Mouse (Mus musculus) embryo, embryonic 11.5 days (tissue): Measurements from ENCODE around the gene Des.
A peak's percentile ranks its signal among the peaks of the same experiment; 100 is the strongest.

Experiments used
- DNase-seq: peaks from one replicate; pipeline ENCODE4 v3.0.0-alpha.2; 2012; ENCODE audit warnings: low read depth, low spot score

The Des gene

DNA sequence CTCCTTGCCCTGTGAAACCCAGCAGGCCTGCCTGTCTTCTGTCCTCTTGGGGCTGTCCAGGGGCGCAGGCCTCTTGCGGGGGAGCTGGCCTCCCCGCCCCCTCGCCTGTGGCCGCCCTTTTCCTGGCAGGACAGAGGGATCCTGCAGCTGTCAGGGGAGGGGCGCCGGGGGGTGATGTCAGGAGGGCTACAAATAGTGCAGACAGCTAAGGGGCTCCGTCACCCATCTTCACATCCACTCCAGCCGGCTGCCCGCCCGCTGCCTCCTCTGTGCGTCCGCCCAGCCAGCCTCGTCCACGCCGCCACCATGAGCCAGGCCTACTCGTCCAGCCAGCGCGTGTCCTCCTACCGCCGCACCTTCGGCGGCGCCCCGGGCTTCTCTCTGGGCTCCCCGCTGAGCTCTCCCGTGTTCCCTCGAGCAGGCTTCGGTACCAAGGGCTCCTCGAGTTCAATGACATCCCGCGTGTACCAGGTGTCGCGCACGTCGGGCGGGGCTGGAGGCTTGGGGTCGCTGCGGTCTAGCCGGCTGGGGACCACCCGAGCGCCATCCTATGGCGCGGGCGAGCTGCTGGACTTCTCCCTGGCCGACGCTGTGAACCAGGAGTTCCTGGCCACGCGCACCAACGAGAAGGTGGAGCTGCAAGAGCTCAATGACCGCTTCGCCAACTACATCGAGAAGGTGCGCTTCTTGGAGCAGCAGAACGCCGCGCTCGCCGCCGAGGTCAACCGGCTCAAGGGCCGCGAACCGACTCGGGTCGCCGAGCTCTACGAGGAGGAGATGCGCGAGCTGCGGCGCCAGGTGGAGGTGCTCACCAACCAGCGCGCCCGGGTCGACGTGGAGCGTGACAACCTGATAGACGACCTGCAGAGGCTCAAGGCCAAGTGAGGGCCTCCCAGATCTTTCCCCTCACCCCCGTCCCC is at the start of gene Des:
Gene Des, plus strand, starts transcription at position 218 of the 920 bp plus-strand sequence.
- DNase-seq: no peak

DNA sequence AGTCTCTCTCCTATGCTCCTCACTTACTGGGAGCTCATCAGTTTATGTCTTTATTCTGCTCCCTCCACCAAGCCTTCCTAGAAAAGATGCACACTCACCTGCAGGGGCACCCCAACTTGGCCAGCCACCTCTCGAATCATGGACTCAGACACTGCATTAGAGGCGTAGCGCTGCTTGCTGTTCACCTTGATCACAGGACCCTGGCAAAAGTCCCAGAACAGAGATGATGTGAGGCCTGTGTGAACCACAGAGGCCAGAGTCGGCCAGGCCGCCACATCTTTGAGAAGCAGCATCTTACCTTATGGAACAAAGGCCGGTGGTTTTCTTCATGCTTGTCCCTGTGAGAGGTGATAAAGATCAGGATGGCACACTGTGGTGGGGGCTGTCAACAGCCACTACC is 48.4 kb upstream of the Des start:
- DNase-seq: no peak

DNA sequence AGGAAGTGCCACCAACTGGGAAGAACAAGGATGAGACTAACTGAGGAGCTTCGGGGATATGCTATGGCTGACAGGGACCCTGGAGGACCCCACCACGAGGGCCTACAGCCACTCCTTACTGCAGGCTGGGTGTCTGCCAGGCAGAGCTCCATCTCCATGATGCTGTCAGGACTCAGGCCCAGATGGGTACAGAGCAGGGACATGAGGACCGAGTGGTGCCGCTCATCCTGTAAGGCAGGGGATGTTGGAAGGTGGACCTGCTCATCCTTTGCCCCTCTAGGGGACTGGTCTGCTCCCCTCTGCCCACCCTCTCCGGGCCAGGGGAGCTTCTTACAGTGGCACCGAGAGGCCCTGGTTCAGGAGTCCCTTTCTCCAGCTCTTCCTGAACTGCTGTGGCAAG is 45.1 kb upstream of the Des start:
- DNase-seq: no peak

DNA sequence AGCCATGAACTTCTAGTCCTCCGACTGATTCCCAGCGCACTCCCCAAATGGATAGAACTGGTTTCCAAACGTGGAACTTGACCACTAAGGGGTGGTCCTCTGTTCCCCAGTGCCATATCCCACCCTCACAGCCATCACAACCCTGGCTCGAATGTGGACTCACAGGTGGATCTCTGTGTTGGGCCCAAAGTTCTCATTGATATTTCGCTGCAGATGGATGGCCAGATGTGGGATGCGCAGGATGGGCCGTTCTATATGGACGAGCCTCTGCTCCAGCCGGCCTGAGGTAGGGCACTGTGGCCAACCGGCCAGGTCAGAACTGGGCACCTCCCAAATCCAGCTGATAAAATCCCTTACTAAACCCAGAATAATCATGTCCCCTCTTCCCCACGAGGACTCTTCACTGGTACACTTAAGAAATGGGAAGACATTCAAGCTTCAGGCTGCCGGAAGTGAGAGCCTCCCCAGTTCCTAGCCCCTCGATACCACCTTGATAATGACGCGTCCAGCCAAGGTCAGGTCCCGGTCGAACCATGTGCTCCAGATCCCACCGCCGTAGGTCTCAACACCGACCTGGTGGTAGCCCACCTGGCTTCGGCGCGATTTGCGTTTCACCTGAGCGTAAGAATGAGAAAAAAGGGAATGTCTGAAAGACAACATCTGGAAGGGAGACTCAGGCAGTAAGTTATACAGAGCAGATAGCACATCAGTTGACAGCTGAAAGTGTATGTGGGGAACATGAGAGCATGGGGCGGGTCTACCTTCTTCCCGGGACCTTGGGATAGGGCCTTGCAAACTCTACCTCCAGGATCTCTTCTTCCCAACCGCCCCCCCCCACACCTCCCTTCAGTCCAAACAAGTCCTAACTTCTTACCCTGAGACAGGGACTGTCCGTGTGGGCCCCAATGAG is 44.4 kb upstream of the Des start:
- no peak for DNase-seq

DNA sequence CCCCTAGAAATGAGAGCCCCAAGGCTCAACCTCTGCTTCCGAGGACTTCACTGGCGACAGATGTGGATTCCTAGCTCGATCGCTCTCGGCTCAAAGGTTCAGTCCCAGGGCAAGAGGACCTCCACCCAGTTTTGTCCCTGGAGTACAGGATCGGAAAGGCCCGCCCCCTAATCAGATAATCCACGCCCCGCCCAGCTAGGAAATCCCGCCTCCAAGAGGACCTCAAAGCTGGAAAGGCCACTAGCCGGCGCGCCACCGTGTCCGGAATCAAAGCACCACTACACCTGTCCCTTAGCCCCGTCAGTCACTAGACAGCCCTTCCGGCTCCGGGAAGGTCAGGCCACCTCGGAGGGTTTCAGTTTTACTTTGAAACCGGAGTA is 43.3 kb upstream of the Des start:
- peak; percentile 74 for DNase-seq

DNA sequence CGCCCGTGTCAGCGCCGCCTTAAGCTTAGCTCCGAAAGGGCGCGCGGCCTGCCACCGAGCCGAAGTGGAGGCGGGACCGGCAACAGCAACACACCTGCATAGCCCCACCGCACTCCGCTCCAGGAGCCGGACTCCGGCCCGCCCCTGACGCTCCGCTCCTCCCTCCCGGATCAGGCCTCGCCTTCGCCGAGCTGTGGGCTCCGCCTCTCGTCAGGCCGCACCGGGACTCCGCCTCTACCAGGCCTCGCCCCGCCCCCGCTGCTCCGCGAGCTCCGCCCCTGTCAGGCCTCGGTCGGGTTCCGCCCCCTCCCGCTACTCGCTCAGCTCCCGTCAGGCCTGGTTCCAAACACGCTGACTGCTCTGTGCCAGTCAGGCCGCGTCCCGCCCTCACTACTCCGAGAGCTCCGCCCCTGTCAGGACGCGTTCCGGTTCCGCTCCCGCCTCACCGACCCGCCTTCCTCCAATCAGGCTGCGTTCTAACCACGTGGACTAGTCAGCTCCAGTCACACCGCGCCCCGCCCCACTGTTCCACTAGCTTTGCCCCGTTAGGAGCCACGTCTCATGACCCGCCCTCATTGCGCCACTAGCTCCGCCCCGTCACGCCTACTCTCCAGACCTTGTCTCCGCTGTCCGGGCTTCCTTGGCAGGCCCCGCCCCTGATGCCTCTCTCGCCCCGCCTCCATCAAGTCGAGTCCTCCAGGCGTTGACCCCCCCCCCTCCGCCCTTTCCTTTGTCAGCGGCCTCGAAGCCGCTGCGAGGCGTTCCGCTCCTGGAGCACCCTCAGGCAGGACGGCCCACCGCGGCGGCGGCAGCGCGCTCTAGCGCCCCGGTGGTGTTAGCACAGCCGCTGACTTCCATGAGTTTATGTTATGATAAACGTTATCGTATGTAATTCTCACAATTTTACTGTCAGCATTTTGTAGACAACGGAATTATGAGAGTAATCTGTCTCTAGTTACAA is 42.6 kb upstream of the Des start, which contains the start of gene Dnpep:
Gene Dnpep, minus strand, starts transcription at position 750 of the 961 bp plus-strand sequence.
- DNase-seq: peak; percentile 100

DNA sequence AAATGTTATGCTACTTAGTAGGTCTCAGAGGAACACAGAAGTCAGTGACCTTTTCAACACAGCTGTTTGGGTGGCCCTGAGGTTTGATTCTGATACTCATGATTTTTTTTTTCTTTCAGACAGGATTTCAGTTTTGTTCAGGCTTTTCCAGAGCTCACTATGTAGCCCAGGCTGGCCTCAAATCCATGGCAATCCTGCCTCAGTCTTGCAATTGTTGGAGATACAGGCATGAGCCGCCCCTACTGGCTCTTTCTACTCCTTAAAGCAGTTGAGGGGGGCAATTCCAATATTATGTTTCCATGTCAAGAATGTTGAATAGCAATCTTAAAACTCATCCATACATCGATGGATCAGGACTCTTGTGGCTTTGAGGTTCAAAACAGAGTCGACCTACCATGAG is 41.8 kb upstream of the Des start:
- DNase-seq: no peak

DNA sequence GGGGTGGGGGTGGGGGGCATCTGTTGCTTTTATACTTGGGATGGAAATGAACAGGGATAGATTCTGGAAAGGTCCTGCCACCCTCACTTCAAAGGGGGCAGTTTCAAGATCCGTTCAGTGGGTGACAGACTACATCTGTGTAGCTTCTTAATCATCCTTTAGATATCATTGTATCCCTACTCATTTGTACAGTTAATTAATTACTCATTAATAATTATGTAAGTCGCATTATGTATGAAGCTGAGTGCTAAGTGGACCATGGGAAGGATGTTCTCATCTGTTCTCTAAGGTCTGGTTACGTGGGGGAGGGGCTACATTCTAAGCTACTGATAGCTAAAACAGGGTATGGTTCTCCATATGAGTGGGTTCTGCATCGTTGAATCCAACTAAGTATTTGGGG is 41.4 kb upstream of the Des start:
- DNase-seq: no peak

DNA sequence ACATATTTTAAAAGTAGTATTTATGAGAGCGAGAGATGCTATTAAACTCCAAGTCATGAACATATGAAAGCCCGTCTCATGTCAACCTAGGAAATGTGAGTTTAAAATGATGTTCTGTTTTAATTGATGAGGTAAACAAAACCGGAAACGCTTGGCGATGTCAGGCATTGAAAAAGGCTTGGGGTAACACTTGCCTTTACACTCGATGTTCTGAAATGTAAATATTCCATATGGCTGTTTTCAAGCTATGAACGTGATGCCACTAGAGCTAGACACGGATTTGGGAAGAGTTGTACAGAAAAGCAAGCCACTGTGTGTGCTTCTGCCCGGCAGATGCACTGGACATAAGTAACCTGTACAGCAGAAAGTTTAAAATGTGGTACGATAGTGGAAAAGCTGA is 41.0 kb upstream of the Des start:
- DNase-seq: no peak

DNA sequence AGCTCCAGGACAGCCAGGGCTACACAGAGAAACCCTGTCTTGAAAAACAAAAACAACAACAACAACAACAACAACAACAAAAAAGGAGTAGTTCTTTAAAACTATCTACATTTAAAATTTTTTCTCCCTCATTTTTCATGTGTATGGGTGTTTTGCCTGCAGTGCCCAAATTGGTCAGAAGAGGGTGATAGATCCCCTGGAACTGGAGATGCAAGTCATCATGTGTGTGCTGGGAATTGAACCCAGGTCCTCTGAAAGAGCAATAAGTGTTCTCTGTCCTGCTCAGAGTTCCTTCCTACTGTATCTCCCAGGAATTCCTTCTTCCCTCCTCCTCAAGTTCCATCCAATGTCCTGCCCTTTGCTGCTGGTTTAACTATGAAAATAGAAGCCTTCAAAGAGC is 32.7 kb upstream of the Des start:
- no peak for DNase-seq

DNA sequence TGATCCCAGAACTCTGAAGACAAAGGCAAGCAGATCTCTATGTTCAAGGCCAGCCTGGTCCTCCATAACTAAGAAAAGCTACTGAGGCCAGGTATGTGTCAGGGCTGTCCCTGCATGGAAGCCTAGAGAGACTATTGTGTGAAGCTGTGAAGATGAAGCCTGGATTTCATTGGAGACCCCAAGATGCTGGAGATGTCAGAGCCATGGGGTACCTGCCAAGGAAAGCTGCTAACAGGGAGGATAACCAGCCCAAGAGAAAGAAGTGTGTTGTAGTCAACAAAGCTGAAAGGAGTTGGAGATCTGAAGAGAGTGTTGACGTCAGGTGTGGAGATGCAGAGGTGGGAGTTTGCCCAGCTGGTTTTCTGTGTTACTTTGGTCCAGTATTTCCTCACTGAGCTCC is 28.9 kb upstream of the Des start:
- DNase-seq: no peak

DNA sequence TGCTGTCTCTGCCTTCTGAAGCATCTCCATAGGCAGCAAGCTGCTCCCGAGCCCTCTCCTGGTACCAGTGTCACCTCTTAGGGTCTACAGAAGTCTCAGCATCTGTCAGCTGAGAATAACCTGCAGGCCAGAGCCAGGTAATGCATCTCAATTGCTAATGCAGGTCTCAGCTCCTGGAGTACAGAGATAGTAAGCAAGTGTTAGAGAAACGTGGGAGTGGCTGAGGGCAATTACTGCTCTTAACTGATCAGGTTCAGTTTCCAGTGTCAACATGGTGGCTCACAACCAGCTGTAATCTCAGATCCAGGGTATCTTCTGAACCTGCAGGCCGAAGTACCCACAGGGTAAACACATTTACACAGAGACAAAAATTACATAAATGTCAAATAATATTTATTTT is 23.7 kb upstream of the Des start:
- DNase-seq: no peak

DNA sequence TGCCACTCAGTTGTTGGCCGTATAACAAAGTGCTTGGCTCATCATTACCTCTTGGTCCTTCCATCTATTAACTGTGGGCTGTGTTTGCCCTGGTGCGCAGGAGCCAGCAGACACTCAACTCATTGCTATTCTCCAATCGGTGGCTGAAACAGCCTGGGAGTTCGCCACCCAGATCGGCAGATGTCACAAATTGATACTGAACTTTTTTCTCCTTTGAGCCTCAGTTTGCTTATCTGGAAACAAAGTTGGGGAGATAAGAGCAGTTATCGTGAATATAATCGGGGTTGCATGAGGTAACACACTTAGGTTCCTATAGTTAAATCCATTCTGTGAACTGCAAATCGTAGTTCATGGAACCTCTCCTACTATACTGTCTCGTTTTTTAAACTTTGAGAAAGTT is 23.0 kb upstream of the Des start:
- no peak for DNase-seq

DNA sequence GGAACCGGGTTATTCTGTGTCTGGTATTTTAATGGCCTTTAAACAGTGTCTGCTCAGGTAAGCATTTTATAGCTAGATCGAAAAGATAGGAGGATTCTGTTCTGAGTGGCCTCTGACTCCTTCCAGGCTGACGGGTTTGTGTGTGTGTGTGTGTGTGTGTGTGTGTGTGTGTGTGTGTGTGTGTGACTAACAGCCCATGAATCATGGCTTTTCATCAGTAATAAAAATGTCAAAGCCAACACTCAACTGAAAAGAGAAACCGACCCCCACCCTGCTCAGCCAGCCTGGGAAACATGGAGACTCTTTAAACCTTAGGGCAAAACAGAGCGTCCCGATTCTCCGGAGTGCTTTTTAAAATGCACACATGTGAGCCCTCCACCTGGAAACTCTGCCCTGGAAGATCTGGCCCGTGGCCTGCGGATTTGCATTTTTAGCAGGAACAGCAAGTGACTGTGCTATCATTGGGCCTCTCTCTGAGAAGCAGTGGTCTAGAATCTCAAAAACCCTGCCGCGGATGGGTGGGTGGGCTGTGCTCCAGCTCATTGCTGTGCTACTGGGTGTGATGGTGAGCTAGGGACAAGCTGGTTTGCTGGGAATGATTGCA is 21.9 kb upstream of the Des start:
- no peak for DNase-seq

DNA sequence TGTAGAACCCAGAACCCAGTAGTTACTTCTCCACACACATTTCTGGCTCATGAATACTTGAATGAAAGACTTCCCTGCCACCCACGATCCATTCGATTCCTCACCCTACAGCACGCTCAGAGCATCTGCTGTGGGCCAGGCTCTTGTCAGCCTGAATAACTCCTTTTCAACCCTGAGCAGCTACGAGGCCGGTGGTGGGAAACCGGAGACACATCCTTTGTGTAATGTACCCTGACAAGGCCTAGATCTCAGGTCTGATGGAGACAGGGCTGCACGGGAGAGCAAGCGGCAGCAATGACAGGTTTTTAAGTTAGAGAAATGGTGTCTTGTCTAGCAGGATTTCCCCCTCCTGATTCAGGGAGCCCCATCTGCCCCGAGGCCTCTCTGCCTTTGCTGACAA is 20.8 kb upstream of the Des start:
- no peak for DNase-seq

DNA sequence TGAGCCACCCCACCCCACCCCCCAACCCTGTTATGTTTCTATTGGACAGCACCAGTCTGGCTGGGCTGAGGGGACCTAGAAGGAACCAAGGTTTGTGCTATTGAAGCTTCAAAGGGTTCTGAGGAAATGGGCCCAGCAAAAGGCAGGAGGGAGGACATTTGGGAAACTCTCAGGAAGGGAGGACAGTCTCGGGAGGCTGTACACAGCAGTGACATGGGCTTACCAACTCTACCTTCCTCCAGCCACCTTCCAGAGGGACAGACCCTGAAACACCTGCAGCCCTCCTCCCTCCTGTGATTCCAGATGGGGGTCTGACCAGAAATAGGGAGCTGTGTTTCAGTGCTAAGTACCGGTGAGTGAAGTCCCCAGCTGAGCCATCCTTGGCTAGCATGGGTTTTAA is 19.6 kb upstream of the Des start:
- no peak for DNase-seq

DNA sequence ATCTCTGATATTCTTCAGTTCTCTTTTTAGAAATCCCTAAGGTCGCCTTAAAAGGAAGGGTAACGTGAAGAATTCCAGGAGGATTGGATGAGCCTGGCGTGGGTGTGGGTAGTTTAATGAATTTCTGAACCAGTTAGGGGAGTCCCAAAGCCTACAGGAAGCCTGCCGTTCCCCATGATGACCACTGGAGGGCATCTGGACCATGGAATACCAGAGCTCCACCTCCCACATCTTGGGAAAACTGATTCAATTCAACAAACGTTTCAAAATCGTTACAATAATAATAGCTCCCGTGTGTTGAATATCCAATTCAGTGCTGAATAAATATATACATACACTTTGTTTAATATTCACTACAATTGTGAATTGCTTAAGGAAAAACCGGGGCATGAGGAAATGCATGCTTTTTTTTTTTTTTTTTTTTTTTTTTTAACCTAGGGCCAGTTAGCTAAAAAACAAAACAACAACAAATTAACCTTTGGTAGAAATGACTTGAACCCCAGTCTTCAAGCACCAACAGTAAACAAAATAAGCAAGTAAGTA is 17.2 kb upstream of the Des start:
- peak; percentile 65 for DNase-seq

DNA sequence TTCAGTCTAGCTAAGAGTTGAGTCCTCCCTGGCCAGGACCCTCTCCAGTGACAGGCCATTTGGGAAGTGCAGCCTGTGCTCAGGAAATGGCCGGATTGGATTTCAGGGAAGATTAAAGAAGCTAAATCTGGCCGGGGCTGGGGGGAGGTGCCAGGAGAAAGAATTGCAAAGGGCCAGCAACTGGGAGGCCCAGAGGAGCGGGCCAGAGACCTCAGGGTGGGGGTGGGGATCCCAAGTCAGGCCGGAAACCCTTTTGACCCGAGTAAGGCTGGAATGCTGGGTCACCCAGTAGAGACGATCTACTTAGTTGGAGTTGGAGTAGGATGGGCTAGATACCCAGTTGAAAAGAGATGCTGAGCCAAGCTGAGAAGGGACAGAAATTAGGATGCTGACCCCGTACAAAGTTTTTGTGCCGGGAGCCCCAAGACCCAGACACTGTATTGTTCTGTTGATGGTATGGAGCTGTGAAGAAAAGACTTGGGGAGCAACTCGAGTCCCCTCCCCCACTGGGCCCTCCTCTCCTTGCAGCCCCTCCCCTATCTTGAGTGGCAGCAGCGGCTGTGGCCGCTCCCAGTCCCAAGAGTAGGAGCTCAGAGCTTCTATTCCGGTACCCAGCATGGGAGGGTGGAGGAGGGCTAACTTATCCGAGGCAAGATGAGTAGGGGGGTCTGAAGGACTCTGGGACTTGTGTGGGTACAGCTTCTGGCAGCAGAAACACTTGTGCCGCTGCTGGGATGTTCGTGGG is 15.7 kb upstream of the Des start:
- no peak for DNase-seq

DNA sequence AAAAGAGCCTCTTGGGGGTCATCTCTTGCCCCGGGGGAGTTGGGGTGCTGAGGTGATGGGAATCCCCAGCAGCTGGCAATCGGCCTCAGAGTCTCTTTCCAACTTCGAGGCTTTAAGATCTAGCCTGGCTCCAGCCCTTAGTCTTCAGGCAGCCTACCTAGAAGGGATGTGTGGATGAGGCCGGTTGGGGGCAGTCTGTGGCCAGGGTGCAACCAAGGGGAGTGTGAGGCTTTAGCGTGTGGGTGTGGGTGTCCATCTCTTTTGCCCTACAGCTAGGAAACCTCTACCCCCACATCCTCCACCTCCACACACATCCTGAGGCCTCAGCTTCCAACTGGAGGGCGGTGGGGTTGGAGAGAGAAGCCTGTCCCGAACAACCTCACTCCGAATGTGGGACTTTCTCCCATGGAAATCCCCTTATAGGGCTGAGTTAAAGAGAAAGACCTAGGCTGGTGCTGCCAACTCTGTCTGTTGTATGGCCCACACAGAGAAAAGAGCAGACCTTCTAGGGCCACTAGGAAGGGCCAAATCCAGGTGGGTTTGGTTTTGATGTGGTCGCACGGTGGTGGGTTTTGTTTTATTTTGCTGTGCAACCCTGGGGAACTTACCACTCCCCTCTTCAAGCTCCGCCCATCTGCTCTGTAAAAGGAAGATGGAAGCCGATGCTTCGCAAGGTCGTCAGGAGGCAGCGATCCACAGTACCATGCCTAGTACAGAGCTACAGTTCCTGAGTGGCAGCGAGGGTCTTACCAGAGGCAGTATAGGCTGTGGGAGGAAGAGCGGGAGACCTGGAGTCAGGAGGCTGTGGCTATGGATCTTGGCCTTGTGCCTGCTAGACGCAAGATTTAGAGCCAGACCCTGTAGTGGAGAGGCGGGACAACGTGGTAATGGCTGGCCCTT is 14.8 kb upstream of the Des start:
- DNase-seq: no peak
